Mouse (Mus musculus) forebrain, embryonic 16.5 days (tissue): Measurements from ENCODE around the gene Cxadr. TPM values are rescaled to one million over a fixed set of nuclear protein-coding genes. Genes with fewer than 3 reads are reported as not detected.

Experiments used
- ATAC-seq: fragments of 200-750 bp; cut with Nextera tagmentation; 2 replicates; pipeline ENCODE4 v1.8.0; 2017; ENCODE audit warnings: mild to moderate bottlenecking, moderate library complexity
- H3K27ac ChIP-seq: fragments of 300-500 bp; sonication (generic); 2 replicates; pipeline ENCODE4 v1.5.1; 2014; ENCODE audit warnings: low read length, control low read depth
- H3K27me3 ChIP-seq: fragments of 300-500 bp; sonication (generic); replicated peaks from 2 replicates; pipeline ENCODE4 v1.6.1; 2014; ENCODE audit warnings: low read length; ENCODE audit not compliant: control insufficient read depth, insufficient read depth
- H3K36me3 ChIP-seq: fragments of 300-500 bp; sonication (generic); 2 replicates; pipeline ENCODE4 v1.6.1; 2014; ENCODE audit not compliant: control insufficient read depth, insufficient read depth
- H3K4me1 ChIP-seq: fragments of 300-500 bp; sonication (generic); replicated peaks from 2 replicates; pipeline ENCODE4 v1.6.1; 2014; ENCODE audit warnings: low read length; ENCODE audit not compliant: control insufficient read depth, insufficient read depth
- H3K4me2 ChIP-seq: fragments of 300-500 bp; sonication (generic); 2 replicates; pipeline ENCODE4 v1.6.1; 2014; ENCODE audit warnings: mild to moderate bottlenecking, low read length, control low read depth
- H3K4me3 ChIP-seq: fragments of 300-500 bp; sonication (generic); replicated peaks from 2 replicates; pipeline ENCODE4 v1.5.1; 2014; ENCODE audit warnings: mild to moderate bottlenecking, low read length, control low read depth
- H3K9ac ChIP-seq: fragments of 300-500 bp; sonication (generic); replicated peaks from 2 replicates; pipeline ENCODE4 v1.6.1; 2014; ENCODE audit warnings: low read depth, low read length, control low read depth
- H3K9me3 ChIP-seq: fragments of 300-500 bp; sonication (generic); 2 replicates; pipeline ENCODE4 v1.6.1; 2016; ENCODE audit warnings: low read length; ENCODE audit not compliant: control insufficient read depth
- WGBS: fragments of 180-500 bp; shearing (Covaris S2); extraction: QIAGEN DNeasy Blood & Tissue Kit; methylation state at CpG from one replicate; pipeline ENCODE4 v1.1.7; 2014; 5-methylcytosine and 5-hydroxymethylcytosine counted together
- polyA plus RNA-seq: library from polyadenylated mRNA; unstranded; fragments of >200 nt; fragmentation: Nextera tagmentation; extraction: Ambion mirVana; gene quantifications from 2 replicates; pipeline ENCODE4 v1.2.1, GENCODE M21; 2015

Gene Cxadr
- polyA plus RNA-seq, 1 experiment from 2014 or later, result 184 TPM

- no peaks in the 10 kb centered on the region for H3K36me3 ChIP-seq
- ATAC-seq, result no peak
- no peak overlapping the region for H3K4me3 ChIP-seq
- no peak overlapping the region for H3K9ac ChIP-seq
- H3K27ac ChIP-seq, result no peak overlapping the region
- WGBS, result 85% methylated on average over 8 of the region's 8 CpGs
- H3K4me2 ChIP-seq, result no peak overlapping the region
- no peaks in the 10 kb centered on the region for H3K9me3 ChIP-seq
- H3K27me3 ChIP-seq, result no peaks in the 10 kb centered on the region
- H3K4me1 ChIP-seq, result peaks cover 10% of the 10 kb centered on the region; the same call in 1 of the 2 replicates
Observed at GRCm38 (mm10) chr16:78373743-78374142, 72.5 kb downstream of the Cxadr start.

GRCm38 (mm10) chr16:78375222-78375621, 73.9 kb downstream of the Cxadr start:
- Histone ChIP-seq H3K4me3 (peak overlapping the region; percentile 74; the same call in 1 of the 2 replicates), H3K27me3 (no peaks in the 10 kb centered on the region), H3K27ac (no peak overlapping the region), H3K9me3 (no peaks in the 10 kb centered on the region), H3K4me1 (peaks cover 10% of the 10 kb centered on the region; the same call in 1 of the 2 replicates), H3K36me3 (no peaks in the 10 kb centered on the region), H3K4me2 (peak overlapping the region; percentile 65), H3K9ac (no peak overlapping the region; the same call in 1 of the 2 replicates)
- no peak for ATAC-seq
- WGBS, result 50% methylated on average over 10 of the region's 10 CpGs

- Histone ChIP-seq H3K9ac (peak overlapping the region; percentile 69), H3K36me3 (no peaks in the 10 kb centered on the region), H3K4me1 (peaks cover 10% of the 10 kb centered on the region; the same call in 1 of the 2 replicates), H3K27me3 (no peaks in the 10 kb centered on the region), H3K9me3 (no peaks in the 10 kb centered on the region), H3K27ac (no peak overlapping the region), H3K4me3 (peak overlapping the region; percentile 74), H3K4me2 (peak overlapping the region; percentile 65)
- ATAC-seq, result peak; percentile 10; the same call in 1 of the 2 replicates
- WGBS, result under 1% methylated on average over 83 of the region's 100 CpGs
Observed at GRCm38 (mm10) chr16:78375821-78376691, 74.8 kb downstream of the Cxadr start.

- Histone ChIP-seq H3K9ac (peak within 1 kb of the TSS; percentile 69), H3K4me3 (peak within 1 kb of the TSS; percentile 74), H3K27me3 (no peaks in the 10 kb centered on the region), H3K36me3 (no peaks in the 10 kb centered on the region), H3K9me3 (no peaks in the 10 kb centered on the region), H3K4me1 (peaks cover 10% of the 10 kb centered on the region; the same call in 1 of the 2 replicates), H3K4me2 (peak within 1 kb of the TSS; percentile 65), H3K27ac (no peak within 1 kb of the TSS)
- 3% methylated on average over 52 of the region's 57 CpGs for WGBS
- ATAC-seq, result peak; percentile 97
Observed at GRCm38 (mm10) chr16:78376745-78377570, 75.7 kb downstream of the Cxadr start, which contains the start of gene Btg3. Gene Btg3 (minus strand): TSS chr16:78377192.

- no peak overlapping the region for H3K4me2 ChIP-seq
- no peaks in the 10 kb centered on the region for H3K27me3 ChIP-seq
- no peaks in the 10 kb centered on the region for H3K9me3 ChIP-seq
- no peak overlapping the region for H3K27ac ChIP-seq
- H3K9ac ChIP-seq, result no peak overlapping the region
- H3K4me3 ChIP-seq, result no peak overlapping the region
- H3K4me1 ChIP-seq, result peaks cover 10% of the 10 kb centered on the region; the same call in 1 of the 2 replicates
- 91% methylated on average over 5 of the region's 5 CpGs for WGBS
- H3K36me3 ChIP-seq, result no peaks in the 10 kb centered on the region
- no peak for ATAC-seq
Observed at GRCm38 (mm10) chr16:78378493-78378892, 77.2 kb downstream of the Cxadr start.

GRCm38 (mm10) chr16:78389122-78389521, 87.8 kb downstream of the Cxadr start:
- Histone ChIP-seq H3K27ac (no peak overlapping the region), H3K27me3 (no peaks in the 10 kb centered on the region), H3K36me3 (no peaks in the 10 kb centered on the region), H3K9me3 (no peaks in the 10 kb centered on the region), H3K9ac (no peak overlapping the region), H3K4me1 (no peaks in the 10 kb centered on the region), H3K4me2 (no peak overlapping the region), H3K4me3 (no peak overlapping the region)
- no peak for ATAC-seq
- 49% methylated on average over 4 of the region's 4 CpGs for WGBS

- Histone ChIP-seq H3K4me2 (no peak overlapping the region), H3K4me3 (no peak overlapping the region), H3K4me1 (no peaks in the 10 kb centered on the region), H3K9ac (no peak overlapping the region), H3K27me3 (no peaks in the 10 kb centered on the region), H3K36me3 (no peaks in the 10 kb centered on the region), H3K27ac (no peak overlapping the region), H3K9me3 (no peaks in the 10 kb centered on the region)
- ATAC-seq, result no peak
- 66% methylated on average over 3 of the region's 3 CpGs for WGBS
Observed at GRCm38 (mm10) chr16:78389986-78390385, 88.7 kb downstream of the Cxadr start.

- Histone ChIP-seq H3K27me3 (no peaks in the 10 kb centered on the region), H3K4me2 (no peak overlapping the region), H3K4me1 (no peaks in the 10 kb centered on the region), H3K9me3 (no peaks in the 10 kb centered on the region), H3K9ac (no peak overlapping the region), H3K4me3 (no peak overlapping the region), H3K36me3 (no peaks in the 10 kb centered on the region), H3K27ac (no peak overlapping the region)
- no peak for ATAC-seq
- WGBS, result 69% methylated on average over 2 of the region's 2 CpGs
Observed at GRCm38 (mm10) chr16:78391354-78391753, 90.1 kb downstream of the Cxadr start.

GRCm38 (mm10) chr16:78398734-78399133, 97.4 kb downstream of the Cxadr start:
- H3K9ac ChIP-seq, result no peak overlapping the region
- no peak for ATAC-seq
- no peaks in the 10 kb centered on the region for H3K36me3 ChIP-seq
- H3K4me3 ChIP-seq, result no peak overlapping the region
- no peak overlapping the region for H3K4me2 ChIP-seq
- H3K4me1 ChIP-seq, result no peaks in the 10 kb centered on the region
- H3K9me3 ChIP-seq, result no peaks in the 10 kb centered on the region
- WGBS, result 93% methylated on average over 6 of the region's 6 CpGs
- no peak overlapping the region for H3K27ac ChIP-seq
- H3K27me3 ChIP-seq, result no peaks in the 10 kb centered on the region
